Mouse (Mus musculus): Measurements from ENCODE around the gene Actr3. TPM values are rescaled to one million over a fixed set of nuclear protein-coding genes. Genes with fewer than 3 reads are reported as not detected.

The Actr3 gene
- 247 and 248 TPM in 2 replicates for polyA plus RNA-seq (2016; fragmentation: Nextera tagmentation; extraction: Ambion mirVana)

- Histone ChIP-seq H3K27ac (replicated peaks) (peak within 1 kb of the TSS; percentile 99), H3K4me1 (peaks cover 18% of the 10 kb centered on the region), H3K9me3 (no peaks in the 10 kb centered on the region), H3K4me2 (replicated peaks) (peak within 1 kb of the TSS; percentile 62), H3K27me3 (no peaks in the 10 kb centered on the region; the same call in 1 of the 2 replicates), H3K9ac (replicated peaks) (peak within 1 kb of the TSS; percentile 86), H3K4me3 (peak within 1 kb of the TSS; percentile 82), H3K36me3 (no peaks in the 10 kb centered on the region)
- ATAC-seq (ENCODE audit: low FRiP score, low read depth), result peak; percentile 95
- WGBS, result under 1% methylated on average over 42 of the region's 59 CpGs
Observed at GRCm38 (mm10) chr1:125435369-125436135, at the start of gene Actr3. TSS of gene Actr3 (minus strand) at chr1:125435727.

GRCm38 (mm10) chr1:125482459-125483287 lies 47.1 kb upstream of the Actr3 start:
- no peak overlapping the region for H3K4me2 ChIP-seq (replicated peaks)
- H3K27ac ChIP-seq (replicated peaks), result no peak overlapping the region
- no peaks in the 10 kb centered on the region for H3K36me3 ChIP-seq
- no peaks in the 10 kb centered on the region for H3K9me3 ChIP-seq
- WGBS, result 80% methylated on average over 10 of the region's 10 CpGs
- ATAC-seq (ENCODE audit: low FRiP score, low read depth), result no peak
- H3K4me3 ChIP-seq, result no peak overlapping the region
- H3K27me3 ChIP-seq, result no peaks in the 10 kb centered on the region
- H3K4me1 ChIP-seq, result 0 out of 2 replicates have a peak, but pooled peaks cover 2% of the 10 kb centered on the region
- no peak overlapping the region for H3K9ac ChIP-seq (replicated peaks)

GRCm38 (mm10) chr1:125481842-125482241 lies 46.3 kb upstream of the Actr3 start:
- no peaks in the 10 kb centered on the region for H3K27me3 ChIP-seq
- no peaks in the 10 kb centered on the region for H3K36me3 ChIP-seq
- H3K4me1 ChIP-seq, result 0 out of 2 replicates have a peak, but pooled peaks cover 2% of the 10 kb centered on the region
- no peak overlapping the region for H3K4me3 ChIP-seq
- H3K9ac ChIP-seq (replicated peaks), result no peak overlapping the region
- H3K9me3 ChIP-seq, result no peaks in the 10 kb centered on the region
- no peak overlapping the region for H3K4me2 ChIP-seq (replicated peaks)
- ATAC-seq (ENCODE audit: low FRiP score, low read depth), result no peak
- no peak overlapping the region for H3K27ac ChIP-seq (replicated peaks)

- H3K36me3 ChIP-seq, result no peaks in the 10 kb centered on the region
- H3K4me1 ChIP-seq, result 0 out of 2 replicates have a peak, but pooled peaks cover 2% of the 10 kb centered on the region
- H3K27me3 ChIP-seq, result no peaks in the 10 kb centered on the region
- no peak for ATAC-seq (ENCODE audit: low FRiP score, low read depth)
- 89% methylated on average over 6 of the region's 6 CpGs for WGBS
- no peak overlapping the region for H3K27ac ChIP-seq (replicated peaks)
- no peak overlapping the region for H3K9ac ChIP-seq (replicated peaks)
- no peaks in the 10 kb centered on the region for H3K9me3 ChIP-seq
- H3K4me3 ChIP-seq, result no peak overlapping the region
- no peak overlapping the region for H3K4me2 ChIP-seq (replicated peaks)
Observed at GRCm38 (mm10) chr1:125478588-125478987, 43.1 kb upstream of the Actr3 start.

GRCm38 (mm10) chr1:125475961-125476682 lies 40.6 kb upstream of the Actr3 start:
- Histone ChIP-seq H3K27me3 (no peaks in the 10 kb centered on the region), H3K4me1 (no peaks in the 10 kb centered on the region), H3K9me3 (no peaks in the 10 kb centered on the region), H3K4me3 (no peak overlapping the region), H3K9ac (replicated peaks) (no peak overlapping the region), H3K4me2 (replicated peaks) (no peak overlapping the region), H3K27ac (replicated peaks) (no peak overlapping the region), H3K36me3 (no peaks in the 10 kb centered on the region)
- 77% methylated on average over 5 of the region's 6 CpGs for WGBS
- no peak for ATAC-seq (ENCODE audit: low FRiP score, low read depth)

GRCm38 (mm10) chr1:125473866-125474265 lies 38.3 kb upstream of the Actr3 start:
- Histone ChIP-seq H3K4me1 (no peaks in the 10 kb centered on the region), H3K27me3 (no peaks in the 10 kb centered on the region), H3K27ac (replicated peaks) (no peak overlapping the region), H3K4me2 (replicated peaks) (no peak overlapping the region), H3K4me3 (no peak overlapping the region), H3K9ac (replicated peaks) (no peak overlapping the region), H3K36me3 (no peaks in the 10 kb centered on the region), H3K9me3 (no peaks in the 10 kb centered on the region)
- 92% methylated on average over 3 of the region's 3 CpGs for WGBS
- no peak for ATAC-seq (ENCODE audit: low FRiP score, low read depth)

- H3K27ac ChIP-seq (replicated peaks), result no peak overlapping the region
- no peaks in the 10 kb centered on the region for H3K27me3 ChIP-seq
- no peak for ATAC-seq (ENCODE audit: low FRiP score, low read depth)
- H3K4me1 ChIP-seq, result no peaks in the 10 kb centered on the region
- WGBS, result 84% methylated on average over 4 of the region's 4 CpGs
- no peak overlapping the region for H3K9ac ChIP-seq (replicated peaks)
- no peaks in the 10 kb centered on the region for H3K9me3 ChIP-seq
- H3K4me3 ChIP-seq, result no peak overlapping the region
- H3K4me2 ChIP-seq (replicated peaks), result no peak overlapping the region
- no peaks in the 10 kb centered on the region for H3K36me3 ChIP-seq
Observed at GRCm38 (mm10) chr1:125473126-125473666, 37.7 kb upstream of the Actr3 start.

- H3K9me3 ChIP-seq, result no peaks in the 10 kb centered on the region
- H3K4me3 ChIP-seq, result no peak overlapping the region
- WGBS, result 90% methylated on average over 4 of the region's 4 CpGs
- no peaks in the 10 kb centered on the region for H3K4me1 ChIP-seq
- H3K9ac ChIP-seq (replicated peaks), result no peak overlapping the region
- no peaks in the 10 kb centered on the region for H3K27me3 ChIP-seq
- no peak for ATAC-seq (ENCODE audit: low FRiP score, low read depth)
- H3K27ac ChIP-seq (replicated peaks), result no peak overlapping the region
- no peaks in the 10 kb centered on the region for H3K36me3 ChIP-seq
- no peak overlapping the region for H3K4me2 ChIP-seq (replicated peaks)
Observed at GRCm38 (mm10) chr1:125470805-125471648, 35.5 kb upstream of the Actr3 start.

GRCm38 (mm10) chr1:125467936-125468335 lies 32.4 kb upstream of the Actr3 start:
- 94% methylated on average over 4 of the region's 4 CpGs for WGBS

GRCm38 (mm10) chr1:125466621-125467257 lies 31.2 kb upstream of the Actr3 start:
- ATAC-seq (ENCODE audit: low FRiP score, low read depth), result no peak
- Histone ChIP-seq H3K27me3 (no peaks in the 10 kb centered on the region), H3K9ac (replicated peaks) (no peak overlapping the region), H3K27ac (replicated peaks) (no peak overlapping the region), H3K4me2 (replicated peaks) (no peak overlapping the region), H3K9me3 (no peaks in the 10 kb centered on the region), H3K36me3 (no peaks in the 10 kb centered on the region), H3K4me1 (no peaks in the 10 kb centered on the region), H3K4me3 (no peak overlapping the region)
- WGBS, result 86% methylated on average over 10 of the region's 10 CpGs

More at GRCm38 (mm10) chr1:125467936-125468335, 32.4 kb upstream of the Actr3 start:
- Histone ChIP-seq H3K9ac (replicated peaks) (no peak overlapping the region), H3K4me2 (replicated peaks) (no peak overlapping the region), H3K36me3 (no peaks in the 10 kb centered on the region), H3K27ac (replicated peaks) (no peak overlapping the region), H3K9me3 (no peaks in the 10 kb centered on the region), H3K4me3 (no peak overlapping the region), H3K4me1 (no peaks in the 10 kb centered on the region), H3K27me3 (no peaks in the 10 kb centered on the region)
- no peak for ATAC-seq (ENCODE audit: low FRiP score, low read depth)

Measured in midbrain, embryonic 12.5 days (tissue).